Mouse (Mus musculus) CD4-positive helper T cell, adult 2 months (primary cell): ENCODE data around the gene Mdga2.

Source experiments
- DNase-seq: peaks from one replicate; pipeline ENCODE4 v3.0.0-alpha.2; 2012; ENCODE audit warnings: low read depth, missing footprints, low spot score

The Mdga2 gene

DNA sequence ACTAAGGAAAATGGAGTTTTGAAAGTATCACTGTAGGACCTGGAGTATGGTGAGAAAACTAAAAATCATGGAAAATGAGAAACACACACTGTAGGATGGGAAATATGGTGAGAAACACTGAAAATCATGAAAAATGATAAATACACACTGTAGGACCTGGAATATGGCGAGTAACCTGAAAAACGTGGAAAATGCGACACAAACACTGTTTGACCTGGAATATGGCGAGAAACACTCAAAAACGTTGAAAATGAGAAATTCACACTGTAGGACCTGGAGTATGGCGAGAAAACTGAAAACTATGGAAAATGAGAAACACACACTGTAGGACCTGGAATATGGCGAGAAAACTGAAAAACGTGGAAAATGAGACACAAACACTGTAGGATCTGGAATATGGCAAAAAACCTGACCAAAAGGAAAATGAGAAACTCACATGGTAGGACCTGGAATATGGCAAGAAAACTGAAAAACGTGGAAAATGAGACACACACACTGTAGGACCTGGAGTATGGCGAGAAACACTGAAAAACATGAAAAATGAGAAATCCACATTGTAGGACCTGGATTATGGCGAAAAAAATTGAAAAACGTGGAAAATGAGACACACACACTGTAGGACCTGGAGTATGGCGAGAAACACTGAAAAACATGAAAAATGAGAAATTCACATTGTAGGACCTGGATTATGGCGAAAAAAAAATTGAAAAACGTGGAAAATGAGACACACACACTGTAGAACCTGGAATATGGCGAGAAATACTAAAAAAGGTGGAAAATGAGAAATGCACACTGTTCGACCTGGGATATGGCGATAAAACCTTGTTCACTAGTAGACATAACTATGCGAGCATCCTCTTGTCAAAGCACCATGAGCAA lies 163.0 kb downstream of the Mdga2 start:
- DNase-seq = peak; percentile 9

DNA sequence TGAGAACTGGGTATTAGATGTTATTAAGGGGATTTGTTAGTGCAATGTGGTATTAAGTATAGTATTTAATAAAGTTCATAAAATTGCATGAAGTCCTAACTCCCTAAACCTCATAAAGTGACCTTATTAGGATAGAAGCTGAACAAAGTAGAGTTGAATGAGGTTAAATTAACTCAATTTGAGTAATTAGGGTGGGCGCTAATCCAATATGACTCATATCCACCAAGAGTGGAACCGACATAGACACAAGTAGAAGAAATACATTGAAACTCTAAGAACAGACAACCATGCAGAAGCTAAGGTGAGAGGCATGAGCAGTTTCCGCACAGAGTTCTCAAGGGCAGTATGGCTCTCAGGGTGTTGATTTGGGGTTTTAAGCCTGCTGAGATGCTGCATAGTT lies 165.7 kb downstream of the Mdga2 start:
- no peak for DNase-seq

DNA sequence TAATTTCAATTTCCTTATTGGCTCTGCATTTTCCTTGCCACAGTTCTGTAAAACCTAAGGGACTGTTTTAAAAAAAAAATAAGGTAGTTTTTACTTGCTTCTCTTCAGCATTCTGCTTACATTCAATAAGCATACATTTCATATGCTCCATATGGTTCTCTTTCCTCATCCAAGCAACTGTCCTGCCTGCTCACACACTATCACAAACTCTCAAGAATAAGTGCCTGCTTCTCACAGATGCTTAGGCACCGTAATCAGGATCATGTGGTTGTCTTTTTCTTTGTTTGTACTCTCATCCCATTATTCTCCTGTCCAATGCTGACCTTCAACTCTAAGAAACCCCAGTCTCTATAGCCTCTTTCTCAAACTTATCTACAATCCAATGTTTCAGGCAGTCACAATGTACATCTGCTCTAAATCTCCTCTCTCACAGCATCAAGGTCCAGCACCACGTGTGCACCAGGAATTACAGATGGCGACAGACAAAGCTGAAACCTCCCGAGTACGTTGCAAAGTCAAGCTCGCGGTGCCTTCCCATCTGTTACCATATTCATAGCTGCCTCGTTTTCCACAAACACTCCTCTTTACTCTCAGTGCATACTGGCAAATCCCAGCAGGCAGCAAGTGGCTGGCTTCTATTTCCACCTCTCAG lies 177.1 kb downstream of the Mdga2 start:
- no peak for DNase-seq

DNA sequence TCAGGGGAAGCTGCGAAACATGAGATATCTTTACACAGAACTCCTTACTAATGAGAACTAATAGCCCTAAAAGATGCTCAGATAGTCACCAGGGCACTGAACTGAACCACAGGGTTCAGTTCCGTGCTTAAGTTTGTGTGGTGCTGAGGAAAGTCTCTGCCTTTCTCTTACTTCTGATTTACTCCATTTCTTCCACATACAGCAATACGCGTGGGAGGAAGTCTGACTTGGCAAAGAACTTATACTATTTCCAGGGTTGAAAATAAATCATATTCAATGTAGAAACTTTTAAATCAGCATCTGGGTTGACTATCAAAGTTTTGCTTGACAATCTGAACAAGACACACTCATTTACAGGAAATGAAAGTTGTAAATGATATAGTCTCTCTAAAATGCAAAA lies 180.5 kb downstream of the Mdga2 start:
- no peak for DNase-seq

DNA sequence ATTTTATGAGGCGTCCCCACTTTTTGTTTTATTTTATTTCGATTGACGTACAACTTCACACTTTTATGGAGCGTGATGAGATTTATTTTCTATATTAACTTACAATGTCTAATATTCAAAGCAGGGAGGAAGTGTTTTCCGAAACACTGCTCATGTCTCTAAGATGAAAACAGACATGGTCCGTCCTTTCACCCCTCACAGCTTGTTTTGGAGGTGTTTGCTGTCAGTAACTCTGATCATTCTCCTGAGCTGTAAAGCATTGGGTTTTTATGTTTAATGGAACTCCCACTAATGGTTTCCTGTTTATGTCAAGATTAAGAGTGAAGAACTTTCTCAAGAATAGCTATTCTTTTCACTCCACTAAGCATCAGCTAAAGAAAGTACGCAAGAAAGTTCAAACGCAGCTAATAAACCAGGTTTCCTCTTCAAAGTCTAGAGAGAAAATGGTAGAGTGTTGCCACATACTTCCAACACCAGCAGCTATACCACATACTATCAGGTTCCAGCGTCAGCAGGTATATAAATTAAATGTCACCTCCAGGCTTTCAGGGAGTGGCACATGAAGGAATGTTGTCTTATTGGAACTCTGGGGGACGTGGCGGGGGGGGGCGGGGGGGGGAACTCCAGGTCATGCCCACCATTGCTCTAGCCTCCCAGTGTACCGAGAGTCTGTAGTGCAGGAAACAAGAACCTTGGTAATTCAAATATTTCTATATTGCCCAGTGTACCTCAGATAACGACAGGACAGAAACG lies 186.7 kb downstream of the Mdga2 start:
- no peak for DNase-seq

DNA sequence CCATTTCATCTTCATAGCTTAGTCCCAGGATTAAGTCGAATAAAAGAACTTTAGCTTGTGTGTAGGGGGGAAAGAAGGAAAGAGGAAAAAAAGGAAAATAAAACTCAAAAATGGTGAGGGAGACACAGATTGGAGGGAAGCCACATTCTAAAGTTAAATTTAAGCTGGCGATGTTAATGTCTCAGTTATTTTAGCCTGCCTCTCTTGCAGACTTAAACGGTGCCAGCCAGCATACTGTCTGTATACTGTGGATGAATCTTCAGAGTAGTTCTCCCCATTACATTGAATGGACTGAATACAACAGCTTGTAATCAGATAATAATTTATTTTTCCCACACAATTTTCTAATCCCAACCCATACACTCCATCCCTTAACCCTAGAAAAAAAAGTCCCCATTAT lies 205.2 kb downstream of the Mdga2 start:
- DNase-seq = no peak

DNA sequence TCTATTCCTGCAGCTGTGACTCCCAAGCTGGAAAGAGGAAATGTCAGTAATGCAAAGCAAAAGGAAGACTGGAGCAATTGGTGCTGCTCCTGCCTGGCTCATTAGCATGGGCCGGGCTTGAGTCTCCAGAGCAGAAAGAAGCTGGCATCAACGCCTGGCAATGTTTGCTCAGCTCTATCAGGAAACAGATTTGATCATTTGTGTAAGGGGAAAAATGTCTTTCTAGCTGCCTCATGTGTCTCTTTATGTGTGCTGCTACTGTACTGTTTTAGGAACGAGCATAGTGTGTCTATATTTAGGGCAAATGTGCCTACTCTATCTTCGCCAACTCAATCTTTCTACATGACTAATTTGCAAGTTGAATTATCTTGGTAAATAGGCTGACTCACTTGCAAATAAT lies 211.0 kb downstream of the Mdga2 start:
- DNase-seq = no peak

DNA sequence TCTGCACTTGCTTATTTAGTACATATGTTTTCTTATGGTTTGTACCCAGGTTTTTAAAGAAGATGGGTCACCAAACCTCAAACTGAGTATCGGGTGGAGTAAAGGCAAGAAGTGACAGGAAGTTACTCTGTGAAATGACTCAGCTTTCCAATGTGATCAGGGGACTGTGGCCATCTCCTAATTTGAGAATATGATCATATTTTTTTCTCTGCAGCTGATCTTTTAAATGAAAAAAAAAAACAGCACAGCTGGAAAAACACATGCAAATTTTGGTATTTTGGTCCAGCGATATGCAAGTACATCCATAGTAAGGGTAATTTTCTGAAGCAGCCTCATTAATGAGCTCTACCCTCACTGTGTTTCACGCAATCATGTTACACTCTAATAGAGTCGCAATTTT lies 212.0 kb downstream of the Mdga2 start:
- DNase-seq = no peak

DNA sequence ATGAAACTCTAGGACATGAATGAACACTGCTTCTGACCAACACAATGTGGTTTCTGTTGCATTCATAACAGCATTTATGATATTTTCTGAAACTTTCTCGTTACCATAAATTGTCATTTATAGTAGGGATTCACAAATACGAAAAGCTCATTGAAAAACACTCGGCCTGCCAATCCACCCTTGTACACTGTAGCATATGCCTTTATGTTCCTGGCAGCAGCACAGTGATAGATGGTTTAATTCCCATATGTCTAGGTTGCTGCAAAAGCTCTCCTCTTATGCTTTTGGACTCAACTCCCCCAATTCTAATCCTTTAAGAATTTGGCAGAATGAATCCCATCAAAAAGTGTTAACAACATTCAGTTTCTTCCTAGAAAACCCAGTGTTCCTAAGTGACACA lies 213.2 kb downstream of the Mdga2 start:
- DNase-seq = no peak

DNA sequence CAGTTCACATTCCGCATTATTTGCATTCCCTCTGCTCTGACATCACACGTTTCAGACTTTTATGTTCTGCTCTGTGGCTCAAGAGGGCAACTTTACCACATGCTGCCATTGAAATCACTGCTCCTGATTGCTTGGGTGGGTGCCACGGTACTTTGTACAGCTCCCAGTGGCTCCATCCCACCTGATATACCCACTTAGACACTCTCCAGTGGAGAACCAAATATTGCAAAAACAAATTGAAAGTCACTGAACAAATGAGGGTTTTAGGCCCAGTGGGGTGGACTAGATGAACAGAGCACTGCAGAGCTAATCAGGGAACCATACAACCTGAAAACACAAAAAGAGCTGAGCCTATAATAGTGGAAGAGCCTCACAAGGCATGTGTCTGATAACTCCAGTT lies 268.2 kb downstream of the Mdga2 start:
- DNase-seq = no peak

DNA sequence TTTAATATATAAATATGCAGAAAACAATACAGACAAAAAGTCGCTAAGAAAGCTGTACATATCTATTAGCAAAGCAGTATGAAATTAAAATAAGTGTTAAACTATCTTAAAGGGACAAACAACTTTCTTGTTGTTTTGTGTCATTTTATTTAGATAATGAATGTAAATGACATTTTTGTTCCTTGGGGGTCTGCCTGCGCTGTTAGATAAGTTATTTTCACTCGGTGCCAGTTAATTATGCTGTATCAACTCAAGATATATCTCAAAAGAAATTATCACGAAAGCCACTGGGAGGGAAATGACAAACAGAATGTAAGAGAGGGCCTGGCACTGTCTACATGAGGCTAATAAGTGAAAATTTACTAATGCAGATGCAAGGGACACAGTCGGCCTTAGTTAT lies 306.6 kb downstream of the Mdga2 start:
- no peak for DNase-seq

DNA sequence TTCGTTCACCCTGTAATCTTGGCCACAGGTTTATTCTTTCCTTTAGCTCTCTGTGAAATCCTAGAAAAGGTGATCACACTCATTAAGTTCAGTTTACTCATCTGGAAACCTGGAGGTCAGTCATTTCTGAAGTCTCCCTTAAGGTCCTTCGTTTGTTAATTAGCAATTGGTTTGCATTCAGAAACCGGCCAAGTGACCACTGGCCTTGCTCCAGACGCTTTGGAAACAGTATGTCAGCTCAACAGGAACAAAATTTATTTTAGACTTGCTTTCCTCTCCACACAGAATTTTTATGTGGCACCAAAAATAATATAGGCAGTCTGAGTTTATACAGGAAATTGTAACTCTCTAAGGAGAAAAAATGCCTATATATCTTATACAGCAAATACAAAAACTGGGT lies 323.0 kb downstream of the Mdga2 start:
- no peak for DNase-seq

DNA sequence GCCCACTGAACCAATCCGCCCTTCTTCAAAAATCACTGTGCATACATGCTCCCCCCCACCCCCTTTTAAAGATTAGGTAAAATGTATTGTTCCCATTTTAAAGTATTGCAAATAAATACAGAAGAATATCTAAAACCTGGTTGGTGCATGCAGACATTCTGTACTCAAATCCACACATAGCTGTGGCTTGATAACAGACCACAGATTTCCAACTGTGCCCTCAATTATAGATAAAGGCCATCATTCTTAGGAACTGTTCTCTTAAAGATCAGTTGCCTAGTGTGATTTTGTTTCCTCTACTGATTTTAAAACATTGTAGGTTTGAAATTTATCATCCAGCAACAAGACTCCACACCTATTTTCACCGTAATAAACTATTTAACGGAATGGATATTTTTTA lies 325.6 kb downstream of the Mdga2 start:
- DNase-seq = no peak

DNA sequence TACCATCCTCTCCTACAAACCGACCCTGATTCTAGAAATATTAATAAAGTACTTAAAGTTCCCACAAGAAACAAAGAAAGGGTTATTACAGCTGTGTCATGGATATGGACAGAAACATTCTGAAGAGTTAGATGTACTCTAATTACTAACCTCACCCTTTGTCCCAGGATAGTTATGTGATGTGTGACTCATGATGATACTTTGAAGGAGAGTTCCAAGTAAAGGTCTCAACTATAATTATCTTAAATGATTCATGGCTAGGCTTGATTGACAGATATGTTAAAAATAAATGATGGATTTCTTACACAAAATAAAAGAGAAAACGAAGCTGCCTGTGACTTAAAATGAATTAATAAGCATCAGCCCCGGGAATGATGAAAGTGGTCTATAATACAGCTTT lies 332.1 kb downstream of the Mdga2 start:
- DNase-seq = no peak

DNA sequence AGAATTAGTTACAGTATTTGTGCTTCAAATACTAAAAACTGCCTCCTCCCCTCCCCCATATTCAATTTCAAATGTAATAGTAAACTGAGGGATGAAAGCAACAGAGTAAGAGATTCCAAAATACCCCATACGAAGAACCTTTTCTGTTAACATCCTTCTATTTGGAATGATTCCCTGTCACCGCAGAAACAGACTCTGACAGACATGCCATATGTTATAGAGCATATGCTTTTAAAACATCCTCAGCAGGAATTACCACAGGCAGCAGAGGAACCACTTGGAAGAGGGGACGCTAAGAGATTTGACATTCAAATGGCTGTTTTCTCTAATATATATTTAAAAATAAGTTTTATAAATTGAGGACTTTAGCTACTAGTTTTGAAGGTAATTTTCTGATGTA lies 333.1 kb downstream of the Mdga2 start:
- no peak for DNase-seq

DNA sequence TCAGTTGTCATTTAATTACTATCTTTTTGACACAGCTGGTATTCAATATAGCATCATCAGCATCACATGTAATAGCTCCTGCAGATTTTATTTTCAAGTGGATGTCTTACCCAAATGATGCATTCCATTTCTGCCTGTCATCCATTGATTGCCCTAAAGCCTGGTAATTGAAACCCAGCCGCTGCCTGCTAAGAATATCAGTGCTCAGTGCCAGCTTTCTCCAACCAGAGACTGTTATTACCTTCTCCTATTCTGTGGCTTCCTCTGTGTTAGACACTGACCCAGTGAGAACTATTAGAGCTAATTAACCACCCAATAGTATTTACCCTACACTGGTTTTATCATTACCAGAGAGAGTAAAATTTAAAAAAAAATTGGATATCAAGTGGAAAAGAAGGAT lies 333.7 kb downstream of the Mdga2 start:
- no peak for DNase-seq

DNA sequence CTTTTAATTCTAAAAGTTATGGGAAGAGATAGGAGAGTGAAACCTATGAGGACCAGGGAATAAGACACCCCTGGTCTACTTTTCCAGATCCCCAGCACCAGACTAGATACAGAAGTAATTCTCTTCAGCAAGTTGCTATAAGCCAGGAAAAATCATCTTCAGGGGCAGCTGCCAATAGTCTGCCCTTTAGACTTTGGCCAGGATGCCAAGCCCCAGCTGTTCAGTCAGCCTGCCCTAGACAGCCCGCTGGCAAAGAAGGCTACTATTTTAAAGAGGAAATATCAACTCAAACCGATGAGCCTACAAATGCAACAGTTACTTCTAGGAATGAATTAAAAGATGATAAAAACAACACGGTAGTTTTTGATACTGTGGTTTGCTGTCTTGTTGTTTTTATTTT lies 356.1 kb downstream of the Mdga2 start:
- DNase-seq = no peak

DNA sequence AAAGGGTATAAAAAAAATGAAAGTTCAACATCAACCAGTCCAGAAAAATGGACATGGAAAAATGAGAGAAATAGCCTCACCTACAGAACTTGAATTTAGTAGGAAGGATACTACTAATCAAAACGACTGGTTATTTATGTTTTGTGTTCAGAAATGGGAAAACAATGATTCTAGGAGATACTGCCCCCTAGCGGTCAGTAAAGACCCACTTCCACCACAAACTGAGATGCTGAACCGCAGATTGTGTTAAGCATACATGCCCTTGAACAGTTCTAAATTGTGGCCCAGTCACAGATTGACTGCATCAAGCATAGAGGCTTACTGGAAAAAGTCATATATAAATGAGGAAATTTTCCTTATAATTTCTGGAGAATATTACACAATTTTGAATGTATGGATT lies 369.2 kb downstream of the Mdga2 start:
- no peak for DNase-seq

DNA sequence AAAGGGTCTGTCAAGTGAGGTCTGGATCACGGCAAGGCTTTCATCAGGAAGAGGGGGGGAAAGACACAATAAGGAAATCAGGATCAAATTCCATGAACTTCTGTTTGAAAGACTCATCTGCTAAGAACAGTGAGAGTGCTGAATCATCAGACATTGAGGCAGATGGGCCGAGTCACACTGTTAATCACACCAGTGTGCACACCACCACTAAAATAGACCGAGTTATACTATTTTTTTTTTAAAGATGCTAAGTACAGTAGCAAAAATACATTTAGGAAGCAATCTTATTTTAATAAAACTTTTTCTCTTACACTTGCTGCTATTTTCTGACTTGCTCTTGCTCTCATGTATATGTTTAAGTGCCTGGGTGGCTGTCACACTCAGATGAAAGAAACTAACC lies 382.0 kb downstream of the Mdga2 start:
- DNase-seq = no peak

DNA sequence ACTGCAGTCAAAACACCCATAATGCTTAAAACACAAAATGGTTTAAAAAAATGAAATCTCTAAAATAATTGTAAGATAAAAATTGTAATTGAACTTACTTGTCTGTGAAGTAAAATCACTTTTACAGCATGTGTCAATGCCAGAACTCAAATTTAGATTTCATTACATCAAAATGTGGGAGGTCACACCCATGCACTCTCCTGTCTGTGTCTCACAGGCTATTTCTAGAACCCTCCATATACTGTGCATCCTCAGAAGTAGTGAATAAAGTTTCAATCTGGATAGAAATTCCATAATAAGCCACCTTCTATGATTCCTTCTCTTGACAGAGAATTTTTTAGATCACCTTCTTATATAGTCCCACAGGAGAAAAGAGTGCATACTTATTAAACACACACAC lies 466.7 kb downstream of the Mdga2 start:
- no peak for DNase-seq

DNA sequence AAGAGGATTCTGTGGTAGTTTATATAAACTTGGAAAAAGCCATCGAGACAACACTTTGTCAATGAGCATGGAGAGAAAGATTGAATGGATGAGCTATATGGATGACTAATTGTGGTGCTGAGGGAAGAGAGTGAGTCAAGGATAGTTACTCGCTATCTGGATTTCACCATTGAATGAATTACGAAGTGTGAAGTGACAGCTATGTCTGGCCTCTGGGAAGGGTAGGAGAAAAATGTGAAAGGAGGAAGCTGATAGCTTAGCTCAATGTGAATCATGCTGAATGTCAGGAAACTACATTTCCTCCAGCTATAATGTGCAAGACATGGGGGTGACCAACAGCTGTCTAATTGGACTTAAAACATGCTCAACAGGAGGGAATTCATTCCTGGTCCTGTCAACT lies 487.8 kb downstream of the Mdga2 start:
- no peak for DNase-seq

DNA sequence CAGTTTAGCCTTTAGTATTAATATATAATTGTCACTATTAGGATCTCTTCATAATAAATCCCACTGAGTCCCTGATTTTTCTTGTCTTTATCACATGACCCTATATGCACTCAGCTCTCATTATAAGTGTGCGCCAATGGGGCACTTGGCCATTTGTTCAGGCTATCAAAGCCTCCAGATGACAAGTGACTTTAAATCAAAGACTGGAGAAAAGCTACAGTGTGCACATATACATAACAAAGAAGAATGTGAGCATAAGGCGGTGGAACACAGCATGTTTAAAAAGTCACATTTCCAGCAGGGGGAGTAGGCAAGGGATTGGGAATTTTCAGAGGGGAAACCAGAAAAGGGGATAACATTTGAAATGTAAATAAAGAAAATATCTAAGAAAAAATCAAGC lies 497.9 kb downstream of the Mdga2 start:
- no peak for DNase-seq

DNA sequence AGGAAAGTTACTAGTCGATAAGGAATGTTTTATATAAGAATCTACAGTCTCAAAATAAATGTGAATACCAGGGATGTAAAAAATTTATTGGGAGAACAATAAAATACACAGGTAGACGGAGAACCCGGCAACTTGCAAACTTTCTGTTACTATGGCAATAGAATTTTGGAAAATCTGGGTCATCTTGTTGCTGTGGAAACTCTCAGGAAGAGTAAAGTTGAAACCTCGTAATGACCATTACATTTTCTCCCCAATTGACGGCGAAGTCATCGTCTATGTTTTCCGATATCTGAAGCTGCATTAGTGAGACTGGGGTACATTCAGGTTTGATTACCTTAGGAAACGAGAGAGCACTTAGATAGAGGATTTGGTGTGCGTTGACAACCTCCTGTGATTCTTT lies 514.0 kb downstream of the Mdga2 start:
- DNase-seq = no peak
